Mouse (Mus musculus) heart, adult 2 months (tissue): ENCODE data around the gene 9230112D13Rik. TPM values are rescaled to one million over a fixed set of nuclear protein-coding genes. Genes with fewer than 3 reads are reported as not detected.

Experiments used
- DNase-seq, 2 experiments: peaks; one replicate each; pipeline ENCODE4 v3.0.0; 2021
- H3K27ac ChIP-seq: fragments of 200-600 bp; 2 replicates; pipeline ENCODE4 v1.8.1; 2022
- H3K27me3 ChIP-seq: fragments of 200-500 bp; 2 replicates; pipeline ENCODE4 v1.6.1; 2012; ENCODE audit warnings: mild to moderate bottlenecking, low read length, inconsistent platforms, mixed read lengths; ENCODE audit not compliant: control insufficient read depth, insufficient read depth
- H3K36me3 ChIP-seq: fragments of 200-500 bp; 2 replicates; pipeline ENCODE4 v1.6.1; 2012; ENCODE audit warnings: low read length, inconsistent platforms; ENCODE audit not compliant: control insufficient read depth, insufficient read depth
- H3K4me1 ChIP-seq: fragments of 200-500 bp; 2 replicates; pipeline ENCODE4 v1.6.1; 2011; ENCODE audit warnings: low read length; ENCODE audit not compliant: control insufficient read depth, insufficient read depth
- H3K4me3 ChIP-seq: fragments of 200-600 bp; 2 replicates; pipeline ENCODE4 v1.8.1; 2022
- H3K79me2 ChIP-seq: fragments of 200-500 bp; replicated peaks from 2 replicates; pipeline ENCODE4 v1.6.1; 2012; ENCODE audit warnings: mild to moderate bottlenecking, inconsistent platforms, low read length, moderate library complexity, mixed read lengths; ENCODE audit not compliant: control insufficient read depth, insufficient read depth
- H3K9ac ChIP-seq: fragments of 200-500 bp; 2 replicates; pipeline ENCODE4 v1.6.1; 2012; ENCODE audit warnings: low read depth, mild to moderate bottlenecking, control low read depth, inconsistent platforms, low read length, mixed read lengths
- CTCF ChIP-seq: fragments of 200-600 bp; IDR thresholded peaks from 2 replicates; pipeline ENCODE4 v1.8.1; 2022; ENCODE audit warnings: antibody characterized with exemption, mild to moderate bottlenecking, moderate library complexity
- EP300 ChIP-seq: fragments of 200-500 bp; IDR thresholded peaks from 2 replicates; pipeline ENCODE4 v1.6.1; 2011; ENCODE audit warnings: low read depth, low read length, control low read depth; ENCODE audit not compliant: insufficient read depth
- POLR2A ChIP-seq: fragments of 200-500 bp; IDR thresholded peaks from 2 replicates; pipeline ENCODE4 v1.6.1; 2011; ENCODE audit warnings: mild to moderate bottlenecking, low read depth, low read length, control low read depth; ENCODE audit not compliant: insufficient read depth
- WGBS: fragments of 180-500 bp; shearing (Covaris S2); methylation state at CpG from one replicate; pipeline ENCODE4 v1.1.7; 2018; 5-methylcytosine and 5-hydroxymethylcytosine counted together
- intact Hi-C: fragments of 180-260 bp; cut with DNase I; formaldehyde crosslinking; loops from one replicate; pipeline ENCODE4 v1.15.1; 2025
- polyA plus RNA-seq: library from polyadenylated mRNA; depleted of rRNA; stranded (reverse); fragments of >200 nt; gene quantifications from 2 replicates; pipeline ENCODE4 v1.2.3, GENCODE M21; 2012
- total RNA-seq, 2 experiments: library from RNA; stranded (reverse); gene quantifications; 2 replicates each; pipeline ENCODE4 v1.2.3; 2021

The 9230112D13Rik gene
- total and polyA plus RNA-seq, 3 experiments: not detected

- intact Hi-C loops: loop anchor here (5.0 kb wide), 1 partner anchor 40 kb away; no protein-coding TSS in a partner anchor
- peak overlapping the region; percentile 83 for H3K4me3 ChIP-seq
- peak; percentile 93 for DNase-seq
- peaks cover 14% of the 10 kb centered on the region for H3K36me3 ChIP-seq
- TF ChIP-seq EP300 (no peak), CTCF (no peak), POLR2A (peak; percentile 24; the same call in 1 of the 2 replicates)
- peaks cover 5% of the 10 kb centered on the region for H3K4me1 ChIP-seq
- under 1% methylated on average over 83 of the region's 115 CpGs for WGBS
- H3K79me2 ChIP-seq: no peaks in the 10 kb centered on the region
- peak overlapping the region; percentile 96 for H3K27ac ChIP-seq
- H3K9ac ChIP-seq: peak overlapping the region; percentile 94
- H3K27me3 ChIP-seq: peaks cover 2% of the 10 kb centered on the region; the same call in 1 of the 2 replicates
These were observed 19.9 kb downstream of the 9230112D13Rik start for GRCm38 (mm10) chr14:34502475-34503324.

- Histone ChIP-seq H3K27ac (peak overlapping the region; percentile 90), H3K36me3 (peaks cover 18% of the 10 kb centered on the region), H3K79me2 (no peaks in the 10 kb centered on the region), H3K27me3 (peaks cover 2% of the 10 kb centered on the region; the same call in 1 of the 2 replicates), H3K9ac (peak overlapping the region; percentile 85), H3K4me1 (peaks cover 10% of the 10 kb centered on the region), H3K4me3 (peak overlapping the region; percentile 83)
- intact Hi-C loops: loop anchor here (5.0 kb wide), 1 partner anchor 40 kb away; no protein-coding TSS in a partner anchor
- WGBS: under 1% methylated on average over 70 of the region's 77 CpGs
- TF ChIP-seq EP300 (no peak), POLR2A (0 out of 2 replicates have a peak, but pooled peaks have one; percentile 26)
- peak; percentile 60 to 71 for DNase-seq
These were observed 20.7 kb downstream of the 9230112D13Rik start for GRCm38 (mm10) chr14:34501804-34502474.

DNA sequence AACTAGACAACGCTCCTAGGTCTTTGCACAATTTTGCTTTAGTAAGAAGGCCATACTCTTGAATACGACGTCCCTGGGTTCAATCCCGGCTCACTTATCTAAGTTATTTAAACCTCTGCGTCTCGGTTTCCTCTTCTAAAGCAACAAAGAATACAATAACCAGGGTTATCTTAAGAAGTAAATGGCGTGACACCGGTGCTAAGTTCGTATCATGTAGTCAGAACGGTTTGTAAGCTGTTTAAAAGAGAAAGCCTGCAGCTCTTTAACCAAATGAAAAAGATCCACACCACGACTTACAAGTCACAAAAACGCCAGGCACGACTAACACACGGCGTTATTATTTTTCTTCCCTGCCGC is 21.2 kb downstream of the 9230112D13Rik start:
- Histone ChIP-seq H3K36me3 (peaks cover 18% of the 10 kb centered on the region), H3K27me3 (peaks cover 2% of the 10 kb centered on the region; the same call in 1 of the 2 replicates), H3K4me1 (peaks cover 10% of the 10 kb centered on the region), H3K27ac (peak overlapping the region; percentile 90), H3K79me2 (no peaks in the 10 kb centered on the region), H3K4me3 (peak overlapping the region; percentile 83), H3K9ac (peak overlapping the region; percentile 85)
- WGBS: 1% methylated on average over 16 of the region's 16 CpGs
- DNase-seq: no peak
- TF ChIP-seq CTCF (no peak), EP300 (no peak), POLR2A (no peak)
- intact Hi-C loops: loop anchor here (5.0 kb wide), 1 partner anchor 39 kb away; no protein-coding TSS in a partner anchor

GRCm38 (mm10) chr14:34500309-34500708 is 22.3 kb downstream of the 9230112D13Rik start:
- Histone ChIP-seq H3K27ac (peak overlapping the region; percentile 90; the same call in 1 of the 2 replicates), H3K9ac (peak overlapping the region; percentile 54), H3K4me1 (peaks cover 9% of the 10 kb centered on the region), H3K36me3 (peaks cover 24% of the 10 kb centered on the region), H3K4me3 (peak overlapping the region; percentile 83), H3K27me3 (peaks cover 2% of the 10 kb centered on the region; the same call in 1 of the 2 replicates), H3K79me2 (no peaks in the 10 kb centered on the region)
- no peak for TF ChIP-seq EP300
- no peak for TF ChIP-seq POLR2A
- TF ChIP-seq CTCF: no peak
- WGBS: 16% methylated on average over 4 of the region's 4 CpGs
- intact Hi-C loops: loop anchor here (5.0 kb wide), 1 partner anchor 38 kb away; no protein-coding TSS in a partner anchor
- no peak for DNase-seq

GRCm38 (mm10) chr14:34499664-34500063 is 22.9 kb downstream of the 9230112D13Rik start:
- peak overlapping the region; percentile 40 for H3K9ac ChIP-seq
- intact Hi-C loops: loop anchor here (5.0 kb wide), 1 partner anchor 37 kb away; no protein-coding TSS in a partner anchor

More at GRCm38 (mm10) chr14:34499664-34500063, 22.9 kb downstream of the 9230112D13Rik start:
- peak overlapping the region; percentile 7; the same call in 1 of the 2 replicates for H3K27ac ChIP-seq
- no peak for DNase-seq
- H3K4me1 ChIP-seq: peaks cover 9% of the 10 kb centered on the region
- peaks cover 2% of the 10 kb centered on the region; the same call in 1 of the 2 replicates for H3K27me3 ChIP-seq
- no peak overlapping the region for H3K4me3 ChIP-seq
- no peaks in the 10 kb centered on the region for H3K79me2 ChIP-seq
- peaks cover 24% of the 10 kb centered on the region for H3K36me3 ChIP-seq
- TF ChIP-seq CTCF (no peak), EP300 (no peak), POLR2A (no peak)
- 44% methylated on average over 4 of the region's 4 CpGs for WGBS
